Mouse (Mus musculus) cerebellum, adult 11 months (tissue): ENCODE measurements around the gene Wdr17.

ENCODE experiments used
- DNase-seq: peaks from one replicate; pipeline ENCODE4 v3.0.0; 2022

Gene Wdr17

DNA sequence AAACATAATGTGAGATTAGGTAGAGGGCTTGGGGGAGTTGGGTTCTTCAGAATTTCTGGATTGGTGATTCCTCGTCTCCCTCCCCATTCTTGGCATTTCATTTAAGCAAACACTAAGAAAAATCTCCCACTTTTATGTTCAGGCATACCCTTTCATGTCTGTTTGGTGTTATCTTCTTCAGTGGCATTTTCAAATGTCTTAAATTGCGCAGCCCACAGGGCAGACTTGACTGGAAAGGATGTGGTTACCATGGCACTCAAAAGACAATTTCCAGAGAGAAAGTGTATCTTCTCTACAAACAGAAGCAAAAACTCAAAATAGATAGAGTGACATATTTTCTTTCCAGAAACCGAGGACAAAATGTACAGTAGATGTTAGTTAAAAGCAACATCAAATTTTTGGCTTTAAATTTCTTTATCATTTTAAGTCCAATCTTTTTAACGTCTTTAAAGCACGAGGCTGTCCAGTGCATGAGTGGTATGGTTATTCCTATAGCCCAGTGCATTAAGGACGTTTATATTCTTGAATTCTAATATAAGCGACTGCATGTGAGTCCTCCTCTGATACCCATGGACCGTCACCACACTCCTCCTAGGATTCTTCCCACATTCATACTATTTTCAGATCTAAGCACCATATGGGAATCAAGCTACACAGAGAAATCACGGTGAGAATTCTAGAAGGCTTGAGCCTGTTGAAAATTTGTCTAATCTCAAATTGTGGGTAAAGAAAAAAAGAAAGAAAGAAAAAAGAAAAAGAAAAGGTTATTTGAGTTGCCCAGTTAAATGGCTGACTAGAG lies at the start of gene Wdr17:
Gene Wdr17 (minus strand): TSS at position 198 of the 799 bp plus-strand sequence.
- no peak for DNase-seq

DNA sequence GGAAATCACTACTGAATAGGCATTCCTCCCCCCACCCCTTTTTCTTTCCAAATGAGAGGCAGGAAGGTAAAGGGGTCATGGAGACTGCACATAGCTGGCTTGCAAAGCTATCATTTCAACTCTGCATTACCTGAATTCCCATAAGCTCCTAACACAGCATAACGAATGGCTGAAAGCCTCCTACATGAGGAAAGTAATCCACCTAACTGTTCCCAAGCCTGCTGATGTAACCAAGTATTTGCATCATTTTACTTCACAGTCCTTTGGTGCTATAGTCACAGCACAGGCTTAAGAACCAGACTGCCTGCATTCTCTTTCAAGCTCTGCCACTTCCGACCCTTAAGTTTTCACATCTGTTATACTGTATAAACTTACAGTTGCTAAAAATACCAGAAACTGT lies 45.3 kb upstream of the Wdr17 start:
- no peak for DNase-seq

DNA sequence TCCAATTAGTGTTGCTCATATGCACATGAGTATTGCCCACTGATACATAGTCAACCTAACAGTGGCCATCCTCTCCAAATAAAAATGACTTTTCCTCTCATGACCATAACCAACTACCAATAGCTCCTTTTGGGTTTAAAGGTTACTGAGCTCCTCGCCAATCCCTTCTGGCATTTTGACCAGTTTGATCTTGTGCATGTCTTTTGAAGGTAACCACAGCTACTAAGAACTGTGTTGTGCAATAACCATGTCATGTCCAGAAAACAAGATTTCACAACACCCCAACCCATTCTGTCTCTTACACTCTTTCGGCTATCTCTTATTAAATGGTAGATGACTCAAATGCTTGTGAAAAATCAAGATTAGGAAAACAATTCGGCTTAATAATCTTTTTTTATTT lies 38.0 kb upstream of the Wdr17 start:
- DNase-seq, result no peak

DNA sequence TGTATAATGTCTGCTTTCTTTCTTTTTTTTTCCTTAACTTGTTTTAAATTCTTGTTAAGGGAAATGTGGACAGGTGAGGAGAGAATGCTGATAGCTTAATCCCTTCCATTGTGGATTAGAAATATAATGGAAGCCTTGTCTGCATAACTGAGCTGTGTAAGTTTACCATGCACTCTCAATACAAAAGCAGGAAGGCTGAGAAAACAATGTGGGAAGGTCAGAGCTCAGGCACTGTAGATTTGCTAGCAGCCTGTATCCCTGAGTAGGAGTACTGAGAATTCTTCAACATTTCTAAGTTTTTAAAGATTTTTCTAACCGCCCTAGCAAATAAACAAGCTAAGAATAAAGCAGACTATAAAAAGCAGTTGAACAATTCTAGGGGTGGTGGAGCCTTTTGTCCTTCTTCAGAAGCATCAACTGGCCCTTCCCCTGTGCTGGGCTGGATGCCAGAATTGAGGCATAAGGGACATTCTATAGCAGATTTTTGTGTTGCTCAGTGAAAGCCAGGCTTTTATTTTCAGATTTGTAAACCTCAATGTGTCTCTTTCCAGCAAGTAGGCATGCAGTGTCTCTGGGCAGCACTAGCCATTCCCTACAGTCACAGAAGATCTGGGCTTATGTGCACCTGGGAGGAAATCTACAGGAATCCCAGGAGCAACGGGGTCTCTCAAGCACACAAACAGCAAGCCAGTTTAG lies 35.3 kb upstream of the Wdr17 start:
- no peak for DNase-seq

DNA sequence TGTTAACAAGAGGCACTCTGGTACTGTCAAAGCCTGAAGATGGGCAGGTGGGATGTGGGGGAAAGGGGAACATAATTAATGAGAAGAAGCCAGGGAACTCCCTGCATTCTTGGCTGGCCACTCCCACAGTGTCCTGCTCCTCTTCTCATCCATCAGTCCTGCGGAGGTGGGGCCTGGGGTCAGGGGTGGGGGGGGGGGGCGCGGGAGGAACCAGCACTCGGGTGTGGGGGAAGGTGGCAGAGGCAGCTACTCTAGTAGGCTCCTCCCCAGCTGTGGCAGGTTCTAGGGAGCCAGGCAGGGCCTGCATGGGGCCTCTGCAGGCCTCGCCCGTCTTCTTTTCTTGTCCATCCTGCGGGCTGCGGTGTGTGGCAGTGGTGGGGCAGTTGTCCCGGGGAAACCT lies 30.7 kb upstream of the Wdr17 start:
- no peak for DNase-seq

DNA sequence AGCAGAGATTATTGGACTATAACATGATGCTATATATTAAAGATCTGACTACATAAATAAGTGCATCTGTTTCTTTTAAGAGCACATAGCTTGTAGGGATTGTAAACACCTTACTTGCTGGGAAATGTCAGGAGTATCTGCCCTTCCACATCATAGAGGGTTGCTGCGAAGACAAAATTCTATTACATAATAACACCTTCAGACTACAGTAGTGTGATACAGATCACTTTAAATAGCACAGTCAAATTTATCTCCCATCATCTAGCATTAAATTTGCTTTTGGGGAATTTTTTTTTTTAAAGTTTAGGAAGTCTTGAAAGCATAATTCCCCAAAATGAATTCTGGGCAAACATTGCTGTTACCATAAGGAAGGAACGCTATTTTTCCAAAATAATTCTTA lies 25.9 kb upstream of the Wdr17 start:
- no peak for DNase-seq

DNA sequence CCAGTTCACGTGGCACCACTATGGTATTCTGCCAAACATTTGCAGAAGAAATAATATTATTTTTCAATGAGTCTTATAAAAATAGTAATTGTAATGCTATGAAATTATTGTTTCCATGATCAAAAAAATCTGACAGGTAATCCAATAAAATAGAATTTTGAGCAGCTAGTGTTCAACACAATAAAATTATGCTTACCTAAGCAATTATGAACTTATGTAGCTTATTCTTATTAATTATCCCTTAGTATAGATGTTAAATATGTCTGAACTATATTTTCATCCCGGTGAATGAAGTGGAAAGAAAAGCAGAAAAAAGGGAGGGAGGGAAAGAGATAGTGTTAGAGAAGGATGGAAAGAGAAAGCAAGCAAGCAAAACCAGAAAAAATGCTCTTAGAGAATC lies 12.5 kb upstream of the Wdr17 start:
- no peak for DNase-seq

DNA sequence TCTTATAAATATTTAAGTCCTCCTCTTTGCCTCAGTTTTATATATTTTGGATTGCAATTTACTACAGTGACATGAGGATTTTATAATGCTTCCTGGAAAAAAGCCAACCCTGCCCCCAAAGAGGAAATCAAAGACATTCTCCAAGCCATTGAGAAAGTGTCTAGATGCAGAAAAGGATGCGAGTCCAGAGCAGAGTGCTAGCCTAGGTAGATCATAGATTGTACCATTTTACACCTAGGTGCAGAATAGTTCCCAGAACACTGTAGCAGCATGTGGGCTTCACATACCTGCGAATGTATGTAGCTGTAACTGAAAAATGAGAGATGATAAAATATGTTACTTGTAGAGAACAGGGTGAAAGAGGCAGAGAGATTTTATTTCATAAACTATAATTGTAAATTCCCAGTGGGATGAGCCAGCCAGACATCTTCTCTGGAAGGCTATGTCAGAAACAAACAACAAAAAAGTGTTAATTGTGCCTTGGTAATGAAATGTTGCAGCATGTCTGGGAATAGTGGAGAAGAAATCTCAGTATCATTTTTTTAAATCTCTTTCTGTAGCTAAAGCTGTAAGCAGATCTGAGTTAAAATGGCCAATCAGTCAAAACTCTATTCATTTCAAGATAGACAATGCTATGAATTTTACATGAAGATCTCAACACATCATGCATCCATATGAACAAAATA lies 7.8 kb upstream of the Wdr17 start:
- no peak for DNase-seq

DNA sequence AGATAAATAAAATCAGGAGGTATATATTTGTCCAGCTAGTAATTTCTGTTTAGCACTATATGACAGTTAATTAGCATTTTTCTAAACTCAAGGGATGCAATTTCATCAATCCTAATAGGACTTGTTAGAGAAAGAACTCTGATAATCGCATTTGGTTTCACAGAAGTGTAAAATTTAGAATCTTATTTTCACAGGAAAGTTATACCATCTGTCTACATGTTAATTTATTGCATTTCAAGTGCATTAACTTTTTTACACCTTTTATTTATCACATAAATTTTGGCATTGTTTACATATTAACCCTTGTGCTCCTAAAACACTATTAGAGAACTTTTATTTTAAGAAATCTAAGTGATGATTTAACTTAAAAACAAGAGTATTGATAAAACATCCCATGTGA lies 7.2 kb upstream of the Wdr17 start:
- DNase-seq, result no peak

DNA sequence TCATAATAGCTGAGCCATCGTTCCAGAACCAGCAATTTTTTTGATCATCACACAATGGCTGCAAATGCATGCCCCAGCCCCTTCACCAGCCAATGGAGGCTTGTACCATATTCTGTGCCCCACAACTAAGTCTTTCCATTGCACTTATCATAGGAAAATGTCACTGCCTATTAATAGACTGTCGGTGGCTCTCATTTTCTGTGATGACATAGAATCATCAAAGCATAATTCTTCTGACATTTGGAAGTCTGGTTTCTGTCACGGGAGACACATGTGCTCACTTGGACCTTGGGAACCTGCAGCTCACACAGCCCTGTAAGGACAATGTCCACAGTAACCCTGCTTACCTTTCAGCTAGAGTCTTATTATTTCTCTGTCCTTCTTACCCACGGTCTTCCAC lies 424 bp downstream of the Wdr17 start:
- no peak for DNase-seq

DNA sequence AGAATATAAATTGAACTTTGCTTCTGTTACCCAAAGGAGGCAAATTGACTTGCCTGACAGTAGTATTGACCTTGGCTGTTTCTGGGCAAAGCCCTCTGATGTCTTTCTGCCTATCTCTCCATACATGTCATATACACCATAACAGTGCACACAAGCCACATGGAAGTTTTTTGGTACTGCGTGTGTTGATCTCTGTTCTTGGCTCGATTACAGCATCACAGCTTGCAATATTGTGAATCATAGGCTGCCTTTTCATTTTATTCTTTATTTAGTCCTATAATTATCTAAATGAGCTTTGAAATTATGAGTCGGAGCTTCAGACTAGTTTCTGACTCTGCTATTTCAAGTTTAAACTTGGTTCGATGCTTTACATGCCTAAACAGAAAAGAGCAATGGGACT lies 10.5 kb downstream of the Wdr17 start:
- DNase-seq, result no peak

DNA sequence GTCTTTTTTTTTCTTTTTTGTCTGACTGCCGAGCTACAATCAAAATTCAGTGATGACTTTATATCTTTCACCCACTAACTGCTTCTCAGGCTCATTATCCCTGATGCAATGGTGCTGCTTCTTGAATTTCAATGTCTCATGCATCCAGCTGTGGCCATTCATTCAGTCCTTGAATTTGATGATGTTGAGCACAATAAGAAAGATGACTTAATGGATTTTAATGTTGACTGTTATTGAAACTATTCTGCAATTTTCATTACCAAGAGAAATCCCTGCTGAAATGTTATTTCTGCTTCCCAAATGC lies 22.3 kb downstream of the Wdr17 start:
- no peak for DNase-seq

DNA sequence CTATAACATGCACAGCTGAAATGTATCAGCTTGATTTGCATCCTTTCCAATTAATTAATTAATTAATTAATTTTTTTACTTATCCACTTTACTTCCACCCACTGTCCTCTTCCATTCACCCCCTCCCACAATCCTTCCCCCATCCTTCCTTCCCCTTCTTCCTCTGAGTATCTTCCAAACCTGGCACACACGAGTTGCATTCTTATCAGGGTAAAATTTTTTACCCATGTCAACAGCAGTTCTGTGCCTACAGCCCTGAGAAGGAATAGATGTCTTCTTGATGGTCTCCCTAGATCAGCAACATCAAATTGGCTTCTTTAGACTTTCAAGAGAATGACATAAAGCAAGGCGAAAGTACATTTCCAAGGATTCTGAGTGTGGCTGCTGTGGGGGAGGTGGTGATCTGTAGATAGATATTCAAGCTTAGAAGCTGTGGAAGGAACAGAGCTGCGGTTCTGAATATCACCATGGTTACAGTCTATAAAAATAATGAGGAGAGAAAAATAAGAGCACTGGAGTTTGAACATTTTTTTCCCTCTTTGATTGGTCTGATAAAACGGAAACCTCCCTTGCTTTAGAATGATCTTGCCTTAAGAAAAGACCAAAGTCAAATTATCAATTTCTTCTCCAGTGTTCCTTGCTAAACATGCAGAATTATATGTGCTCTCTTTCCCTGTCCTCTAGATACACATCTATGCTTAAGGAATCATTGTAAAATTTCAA lies 22.8 kb downstream of the Wdr17 start:
- DNase-seq, result no peak

DNA sequence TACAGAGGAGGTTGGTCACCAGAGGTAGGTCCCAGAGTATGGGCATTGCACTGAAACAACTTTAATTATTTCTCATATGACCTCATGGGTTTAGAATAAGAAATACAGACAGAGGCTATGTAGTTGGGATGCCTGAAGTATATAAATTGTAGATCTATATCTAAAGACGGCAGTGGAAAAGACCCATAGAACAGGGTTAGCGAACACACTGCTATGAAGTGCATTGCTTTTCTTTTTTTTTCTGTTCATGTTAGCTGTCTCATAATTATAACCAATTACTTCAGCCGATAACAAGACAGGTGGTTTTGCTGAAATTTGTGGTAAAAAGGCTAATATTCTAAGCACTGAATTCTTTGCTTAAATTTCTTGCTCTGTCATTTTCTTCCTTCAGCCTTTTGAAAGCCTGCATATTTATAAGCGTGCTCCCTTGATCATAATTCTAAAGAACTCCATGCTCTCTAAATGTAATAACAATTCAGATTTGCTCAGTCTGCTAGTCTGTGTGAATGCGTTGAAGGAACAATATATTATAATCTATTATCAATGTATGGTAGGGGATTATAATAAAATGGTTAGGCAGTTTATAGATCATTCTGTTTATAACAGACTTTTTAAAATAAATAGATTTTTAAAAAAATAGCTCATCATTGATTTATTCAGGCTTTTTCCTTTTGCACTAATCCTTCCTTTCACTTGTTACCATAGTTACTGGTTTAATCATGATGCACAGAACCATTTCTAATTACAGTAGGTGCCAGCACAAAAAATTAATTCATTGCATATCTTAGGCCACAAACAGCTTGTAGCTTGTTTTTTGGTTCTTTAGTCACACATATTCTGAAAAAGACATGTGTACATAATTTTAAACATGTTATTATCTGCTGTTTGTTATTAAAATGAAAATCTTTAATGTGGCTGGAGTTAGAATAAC lies 50.7 kb downstream of the Wdr17 start:
- DNase-seq, result no peak

DNA sequence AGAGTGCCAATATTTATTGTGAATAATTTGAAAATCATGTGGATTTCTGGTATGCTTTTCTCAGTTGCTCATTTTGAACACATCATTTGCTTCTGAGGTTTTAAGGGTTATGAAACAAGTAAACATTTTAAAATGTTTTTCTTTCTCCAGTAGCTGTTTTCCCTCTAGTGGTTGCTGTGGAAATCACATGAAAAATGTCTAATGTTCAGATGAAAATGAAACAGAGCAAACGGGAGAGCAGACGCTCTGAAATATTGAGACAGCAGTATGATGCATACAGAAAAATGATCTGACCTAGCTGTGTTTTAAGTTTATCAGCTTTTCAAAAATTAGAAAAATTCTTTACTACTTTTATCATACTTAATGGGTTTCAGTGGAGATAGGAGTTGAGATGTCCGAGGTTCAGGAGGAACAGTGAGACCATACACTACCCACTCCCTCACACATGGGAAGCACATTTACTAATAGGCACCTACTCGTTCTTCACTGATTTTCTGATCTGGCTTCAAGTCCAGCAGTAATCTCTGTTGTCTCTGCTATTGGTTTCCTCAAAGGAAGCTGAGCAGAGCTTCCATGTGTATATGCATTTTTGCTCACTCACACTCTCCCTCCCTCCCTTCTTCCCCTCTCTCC lies 57.1 kb downstream of the Wdr17 start:
- no peak for DNase-seq

DNA sequence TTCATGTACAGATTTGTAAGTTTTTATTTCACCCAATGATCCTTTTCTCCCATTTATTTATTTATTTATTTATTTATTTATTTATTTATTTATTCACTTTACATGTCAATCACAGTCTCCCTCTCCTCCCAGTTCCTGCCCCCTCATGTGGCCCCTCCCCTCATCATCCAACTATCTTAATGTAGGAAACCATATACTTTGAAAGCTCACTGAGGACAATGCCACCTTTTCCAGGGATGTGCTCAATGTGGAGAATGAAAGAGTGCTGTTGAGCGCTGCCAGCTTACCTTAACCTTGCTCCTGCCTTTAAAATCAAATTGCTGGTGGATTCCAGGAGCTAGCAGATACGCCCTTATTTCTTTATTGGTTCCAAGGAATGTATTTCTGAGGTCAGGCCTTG lies 59.0 kb downstream of the Wdr17 start:
- no peak for DNase-seq

DNA sequence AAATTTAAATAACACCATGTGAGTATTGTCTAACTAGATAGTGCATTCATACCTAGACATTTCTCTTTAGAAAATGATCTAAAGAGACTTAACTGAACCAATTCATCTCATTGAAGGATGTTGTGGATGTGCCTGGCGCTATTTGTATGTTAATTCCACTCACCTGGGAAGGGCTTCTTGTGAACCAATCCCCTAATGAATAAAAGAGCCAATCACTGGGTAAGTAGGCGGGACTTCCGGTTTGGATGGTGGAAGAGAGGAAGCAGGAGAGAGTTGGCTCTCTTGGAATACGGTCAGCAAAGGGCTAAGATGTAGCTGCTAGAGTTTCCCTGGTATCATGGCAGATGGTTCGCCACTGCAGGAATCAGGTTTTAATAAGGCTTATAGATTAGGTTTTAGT lies 64.0 kb downstream of the Wdr17 start:
- no peak for DNase-seq

DNA sequence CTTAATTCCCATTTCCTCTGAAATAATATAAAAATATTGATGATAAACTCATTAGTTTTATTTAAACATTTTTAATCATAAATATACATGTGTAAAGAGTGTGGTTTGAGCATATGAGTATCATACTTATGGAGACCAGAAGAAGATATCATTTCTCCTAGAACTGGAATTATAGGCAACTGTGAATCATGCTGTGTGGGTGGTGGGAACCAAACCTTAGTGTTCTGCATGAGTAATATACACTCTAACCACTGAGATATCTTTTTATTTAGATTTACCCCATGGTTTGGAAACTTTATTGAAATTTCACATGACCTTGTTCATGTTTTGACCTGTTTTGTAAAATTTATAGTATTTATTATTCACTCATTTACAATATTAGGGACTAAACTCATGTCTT lies 68.3 kb downstream of the Wdr17 start:
- DNase-seq, result no peak

DNA sequence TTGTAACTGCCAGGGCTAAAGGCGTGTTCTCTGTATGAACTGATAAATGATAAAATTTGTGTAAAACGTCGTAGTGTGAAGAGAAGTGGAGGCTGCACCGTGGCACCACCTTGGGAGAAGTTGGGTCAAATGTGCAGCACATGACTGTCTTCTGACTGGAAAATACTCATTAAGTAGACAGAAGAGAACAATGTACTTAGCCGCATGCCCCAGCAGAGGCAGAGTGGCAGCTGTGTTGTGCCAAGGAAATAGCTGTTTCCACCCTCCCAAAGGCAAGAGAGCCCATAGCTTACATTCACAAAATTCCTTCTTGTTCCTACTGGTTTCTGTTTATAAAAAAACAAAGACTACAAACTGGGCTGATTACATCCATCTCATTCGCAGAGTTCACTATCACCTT lies 78.8 kb downstream of the Wdr17 start:
- no peak for DNase-seq

DNA sequence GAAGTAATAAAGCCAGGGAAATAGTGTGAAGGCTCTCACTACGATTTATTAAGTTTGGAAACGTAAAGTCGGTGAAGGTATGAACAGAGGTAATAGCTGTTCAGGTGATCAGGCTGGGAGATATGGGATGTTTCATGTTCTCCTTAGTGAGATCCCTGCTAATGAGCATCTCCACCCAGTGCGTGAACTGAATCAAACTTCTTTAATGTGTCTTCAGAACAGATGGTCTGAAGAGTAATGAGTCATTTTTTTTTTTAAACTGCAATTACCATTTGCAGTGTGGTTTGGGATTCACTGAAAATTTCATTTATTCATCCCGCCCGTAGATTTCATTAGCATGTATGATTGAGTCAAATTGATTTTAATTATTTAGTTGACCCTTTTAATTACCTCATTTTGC lies 80.8 kb downstream of the Wdr17 start:
- no peak for DNase-seq

DNA sequence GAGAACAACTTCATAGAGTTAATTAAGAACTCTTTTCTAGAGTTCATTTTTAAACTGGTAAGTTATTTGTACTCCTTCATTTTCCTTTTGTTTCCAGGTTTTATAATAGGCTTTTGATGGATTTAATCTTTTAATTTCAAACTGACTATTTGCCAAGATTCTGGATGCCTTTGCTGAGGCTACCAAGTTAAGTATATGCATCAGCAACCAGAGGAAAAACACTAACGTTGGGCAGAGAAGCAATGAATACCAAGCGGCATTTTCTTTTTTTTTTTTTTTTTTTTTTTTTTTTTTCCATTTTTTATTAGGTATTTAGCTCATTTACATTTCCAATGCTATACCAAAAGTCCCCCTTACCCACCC lies 94.3 kb downstream of the Wdr17 start:
- DNase-seq, result no peak
